Mouse (Mus musculus) left cerebral cortex, adult 18-20 months (tissue): ENCODE measurements around the gene Dcxr. TPM values are rescaled to one million over a fixed set of nuclear protein-coding genes. Genes with fewer than 3 reads are reported as not detected.
"Not testable (repeated sequence)": the region's sequence is repeated elsewhere in the genome, so short reads cannot be mapped to it uniquely, and the experiment has no call there.

Experiments used
- DNase-seq, 2 experiments: peaks; one replicate each; pipeline ENCODE4 v3.0.0; 2021 to 2022; ENCODE audit warnings: low spot score in 2 of 2, mixed read lengths in 1 of 2
- total RNA-seq, 2 experiments: library from RNA; stranded (reverse); gene quantifications; 2 replicates each; pipeline ENCODE4 v1.2.3; 2021

Dcxr gene
- total RNA-seq, 2 experiments from 2014 or later: 8.5 to 11.9 TPM

DNA sequence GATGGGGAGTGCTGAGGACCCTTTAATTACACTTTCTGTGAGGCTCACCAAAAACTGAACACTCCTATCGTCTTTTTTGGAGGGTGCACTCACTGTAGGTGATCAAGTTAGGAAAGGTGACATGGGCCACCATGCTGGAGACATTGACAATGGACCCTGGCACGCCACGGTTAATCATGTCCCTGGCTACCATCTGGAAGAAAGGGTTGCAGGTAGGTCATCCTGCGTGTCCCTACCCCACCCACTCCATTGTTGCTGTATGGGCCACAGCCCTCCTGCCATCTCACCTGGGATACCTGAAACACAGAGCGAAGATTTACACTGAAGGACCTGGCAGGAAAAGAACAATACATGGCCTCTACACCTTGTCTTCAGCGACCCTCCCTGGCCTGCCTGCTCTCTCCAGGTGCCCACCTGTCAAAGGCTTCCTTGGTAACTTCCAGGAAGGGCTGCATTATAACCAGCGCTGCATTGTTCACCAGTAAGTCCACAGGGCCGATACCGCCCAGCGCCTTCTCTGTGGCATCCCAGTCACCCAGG, 3.3 kb upstream of the Dcxr start:
- no peak for DNase-seq

DNA sequence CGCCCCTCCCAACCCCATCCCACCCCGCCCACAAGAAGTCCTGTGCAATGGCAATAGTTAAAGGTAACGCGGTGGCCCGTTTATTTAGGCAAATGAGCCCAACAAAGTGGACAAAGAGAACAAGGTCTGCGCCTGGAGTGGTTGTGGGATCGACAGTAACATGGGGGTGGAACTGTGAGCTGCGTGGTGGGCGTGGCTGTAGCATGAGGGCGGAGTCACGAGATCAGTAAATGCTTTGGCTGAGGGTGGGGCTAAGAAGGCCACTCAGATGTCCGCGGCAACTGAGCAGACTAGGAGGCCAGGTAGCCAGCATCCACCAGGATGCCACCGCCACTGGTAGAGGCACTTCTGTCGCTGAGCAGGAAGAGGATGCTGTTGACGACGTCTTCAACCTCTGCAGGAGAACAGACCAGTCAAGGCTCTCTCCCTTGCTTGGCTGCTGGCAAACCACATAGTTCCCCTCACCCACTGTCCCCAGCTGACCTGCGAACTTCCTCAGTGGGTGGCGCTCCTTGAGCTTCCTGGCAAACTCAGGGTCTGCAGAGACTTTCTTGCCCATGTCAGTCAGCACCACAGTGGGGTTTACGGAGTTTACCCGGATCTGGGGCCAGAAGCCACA, 2.5 kb upstream of the Dcxr start:
- DNase-seq: not testable (repeated sequence)

DNA sequence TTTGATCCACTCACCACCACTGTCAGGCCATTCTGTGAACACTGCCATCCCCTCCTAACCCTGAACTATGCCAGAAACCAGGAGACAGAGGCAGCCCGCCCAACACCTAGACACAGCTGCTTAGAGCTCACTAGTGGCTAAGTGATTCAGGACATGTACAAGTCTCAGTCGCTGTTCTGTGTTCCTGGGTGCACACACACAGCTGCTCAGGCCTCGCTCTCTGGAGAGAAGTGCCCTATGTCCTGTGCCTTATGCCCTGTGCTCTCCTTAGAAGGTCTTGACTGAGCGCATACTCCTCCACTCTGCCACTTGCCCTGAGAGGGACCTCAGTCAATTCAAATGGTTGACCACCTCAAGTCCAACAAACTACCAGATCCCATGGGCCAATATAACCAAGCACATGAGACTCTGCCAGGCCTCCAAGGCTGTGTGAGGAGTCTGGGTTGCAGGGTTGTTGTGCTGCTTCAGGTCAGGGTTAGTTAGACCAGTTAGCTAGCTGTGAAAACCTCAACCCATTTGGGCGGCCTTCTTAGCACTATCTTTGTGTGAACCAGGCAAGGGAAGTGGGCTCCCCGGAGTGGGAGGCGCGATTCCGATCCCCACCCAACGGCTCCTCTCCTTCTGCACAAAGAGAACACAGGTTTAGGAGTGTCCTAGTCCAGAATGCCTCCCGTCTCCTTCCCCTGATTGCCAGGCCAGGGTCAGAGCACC, 1.6 kb upstream of the Dcxr start:
- DNase-seq: no peak

- DNase-seq: no peak
Observed at GRCm38 (mm10) chr11:120727564-120727963, 483 bp upstream of the Dcxr start.

DNA sequence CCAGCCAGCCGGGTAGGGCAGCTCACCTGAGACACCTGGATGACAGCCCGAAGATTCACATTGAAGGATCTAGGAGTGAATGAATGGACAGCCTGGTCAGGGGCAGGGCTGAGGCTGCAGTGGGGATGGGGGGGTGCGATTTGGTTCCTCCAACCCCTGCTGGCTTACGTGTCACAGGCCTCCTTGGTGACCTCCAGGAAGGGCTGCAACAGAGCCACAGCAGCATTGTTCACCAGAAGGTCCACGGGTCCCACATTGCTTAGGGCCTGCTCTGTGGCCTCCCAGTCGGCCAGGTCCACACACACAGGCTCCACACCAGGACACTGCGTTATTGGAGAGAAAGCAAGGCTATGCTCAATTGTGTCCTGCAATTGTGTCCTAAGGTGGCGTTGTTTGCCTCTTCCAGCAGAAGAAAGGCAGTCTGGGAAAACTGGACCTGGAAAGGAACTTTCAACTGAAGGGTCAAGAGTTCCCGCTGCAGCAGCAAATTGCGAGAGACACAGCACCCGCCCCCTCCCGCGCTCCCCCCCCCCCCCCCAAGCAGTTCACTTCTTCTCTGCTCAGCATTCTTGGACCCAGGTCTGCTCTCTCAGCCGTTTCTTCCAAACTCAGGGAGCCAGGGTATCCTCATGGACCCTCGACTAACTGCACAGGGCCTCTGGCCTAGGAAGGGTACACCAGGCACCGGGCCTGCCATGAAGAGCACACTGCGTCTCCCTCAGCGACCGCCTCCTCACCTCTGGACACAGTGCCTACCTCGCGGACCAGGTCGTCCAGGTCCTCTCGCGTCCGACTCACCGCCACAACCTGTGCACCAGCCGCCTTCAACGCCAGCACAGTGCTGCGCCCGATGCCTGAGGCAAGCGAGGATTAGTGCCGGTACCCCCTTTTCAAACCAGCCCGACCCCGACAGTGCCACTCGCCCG, 575 bp downstream of the Dcxr start:
- no peak for DNase-seq

- no peak for DNase-seq
Observed at GRCm38 (mm10) chr11:120723509-120723908, 3.6 kb downstream of the Dcxr start.

DNA sequence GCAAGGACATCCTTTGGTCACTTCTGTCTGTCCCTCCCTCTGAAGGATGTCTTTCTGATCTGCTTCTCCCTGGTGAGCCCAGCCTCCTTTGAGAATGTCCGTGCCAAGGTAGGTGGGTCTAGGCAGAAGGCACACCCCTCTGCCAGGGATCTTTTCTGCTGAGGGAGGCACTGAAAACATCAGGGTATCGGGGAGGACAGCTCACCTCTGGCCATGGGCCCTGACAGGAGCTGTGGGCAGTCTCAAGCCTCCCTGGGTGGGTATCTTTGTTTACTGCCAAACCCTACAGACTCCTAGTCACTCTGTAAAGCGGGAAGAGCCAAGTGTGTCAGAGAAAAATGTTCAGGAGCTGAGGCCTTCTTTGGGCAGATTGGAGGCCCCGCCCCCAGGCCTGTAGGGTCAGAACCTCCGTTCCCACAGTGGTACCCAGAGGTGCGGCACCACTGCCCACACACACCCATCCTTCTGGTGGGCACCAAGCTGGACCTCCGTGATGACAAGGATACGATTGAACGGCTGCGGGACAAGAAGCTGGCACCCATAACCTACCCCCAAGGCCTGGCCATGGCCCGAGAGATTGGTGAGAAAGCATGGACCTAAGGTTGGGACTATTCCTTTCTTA, 4.2 kb downstream of the Dcxr start:
- DNase-seq: no peak

DNA sequence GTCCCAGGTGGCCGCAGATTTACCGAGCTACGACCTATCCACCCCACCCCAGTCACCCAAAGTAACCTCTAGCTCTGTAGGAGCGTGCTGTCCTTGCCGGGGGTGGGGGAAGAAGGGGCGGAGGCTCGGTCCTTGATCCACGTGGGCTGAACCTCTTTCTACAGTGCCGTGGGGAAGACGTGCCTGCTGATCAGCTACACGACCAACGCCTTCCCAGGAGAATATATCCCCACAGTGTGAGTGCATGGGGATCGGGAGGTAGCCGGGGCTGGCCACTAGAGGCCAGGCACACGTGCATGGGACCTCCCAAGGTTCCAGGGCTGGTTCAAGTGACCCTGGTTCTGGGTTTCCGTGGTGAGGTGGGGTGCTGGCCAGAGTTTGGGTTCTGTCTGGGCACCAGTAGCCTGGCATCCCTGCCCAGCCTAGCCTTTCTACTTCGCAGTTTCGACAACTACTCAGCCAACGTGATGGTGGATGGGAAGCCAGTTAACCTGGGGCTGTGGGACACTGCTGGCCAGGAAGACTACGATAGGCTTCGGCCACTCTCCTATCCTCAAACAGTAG, 4.9 kb downstream of the Dcxr start:
- DNase-seq: no peak

DNA sequence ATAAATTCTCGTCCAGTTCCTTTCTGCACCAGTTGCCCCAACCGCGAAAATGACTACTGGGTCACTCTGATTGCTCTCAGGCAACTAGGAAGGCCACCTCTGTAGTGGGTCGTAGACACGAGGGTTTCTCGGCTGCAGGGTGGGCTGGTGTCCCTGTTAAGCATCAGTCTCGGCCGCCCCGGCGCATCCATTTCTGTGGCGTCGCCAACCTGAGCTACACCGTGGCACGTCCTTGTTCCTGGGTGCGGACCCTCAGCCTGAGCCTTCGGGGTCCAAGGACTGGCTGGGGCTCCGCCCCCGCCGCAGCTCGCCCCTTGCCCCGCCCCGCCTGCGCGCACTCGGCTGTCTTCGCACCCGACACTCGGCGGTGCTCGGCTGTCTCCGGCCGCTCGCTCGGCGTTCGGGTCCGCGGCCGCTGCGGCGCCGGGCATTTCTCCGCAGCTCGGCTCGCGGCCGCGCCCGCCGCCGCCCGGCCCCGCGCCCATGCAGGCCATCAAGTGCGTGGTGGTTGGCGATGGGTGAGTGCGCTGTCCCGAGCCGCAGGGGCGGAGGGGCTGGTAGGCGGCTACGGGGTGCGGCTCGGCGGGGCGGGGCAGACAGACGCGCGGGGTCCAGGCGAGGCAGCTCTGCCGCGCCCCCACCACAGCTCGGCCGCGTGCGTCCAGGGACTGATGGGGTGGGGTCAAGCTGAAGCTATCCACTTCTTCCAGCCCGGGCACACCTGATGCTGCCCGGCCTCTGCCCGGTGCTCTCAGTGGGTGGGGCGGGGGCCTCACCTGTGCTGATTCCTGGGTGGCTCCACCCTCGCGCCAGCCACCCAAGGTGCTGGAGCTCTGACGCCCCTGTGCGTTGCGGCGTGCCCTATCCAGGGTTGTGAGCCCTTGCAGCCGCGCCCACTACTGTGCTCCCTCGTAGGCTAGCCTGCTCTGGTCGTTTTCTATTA, 5.7 kb downstream of the Dcxr start, which contains the start of gene Rac3:
TSS of gene Rac3 (plus strand) at position 347 of the 943 bp plus-strand sequence.
- peak; percentile 55 to 64 for DNase-seq

- peak; percentile 91 to 96 for DNase-seq
Observed at GRCm38 (mm10) chr11:120720450-120720849, 6.6 kb downstream of the Dcxr start.

DNA sequence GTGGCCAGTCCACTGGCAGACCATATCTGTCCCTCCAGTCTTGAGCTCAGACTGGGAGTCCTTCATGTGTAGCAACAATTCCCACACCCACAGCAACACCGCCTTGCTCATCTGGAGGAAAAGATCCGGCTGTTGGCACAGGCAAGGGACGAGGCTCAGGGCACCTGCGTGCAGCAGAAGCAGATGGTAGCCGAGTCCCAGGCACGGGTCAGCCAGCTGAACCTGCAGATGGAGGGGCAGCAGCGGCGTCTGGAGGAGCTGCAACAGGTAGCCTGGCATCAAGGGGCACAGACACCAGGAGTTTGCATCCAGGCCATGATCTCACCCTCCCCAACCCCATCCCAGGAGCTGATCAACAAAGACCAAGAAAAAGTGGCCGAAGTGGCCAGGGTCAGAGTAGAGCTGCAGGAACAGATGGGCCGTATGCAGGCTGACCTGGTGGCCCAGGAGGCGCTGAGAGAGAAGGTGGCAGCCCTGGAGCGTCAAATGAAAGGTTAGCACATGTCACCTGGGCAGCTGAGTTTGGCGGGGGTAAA, 7.2 kb downstream of the Dcxr start:
- no peak for DNase-seq

- DNase-seq: no peak
Observed at GRCm38 (mm10) chr11:120719242-120719641, 7.8 kb downstream of the Dcxr start.

DNA sequence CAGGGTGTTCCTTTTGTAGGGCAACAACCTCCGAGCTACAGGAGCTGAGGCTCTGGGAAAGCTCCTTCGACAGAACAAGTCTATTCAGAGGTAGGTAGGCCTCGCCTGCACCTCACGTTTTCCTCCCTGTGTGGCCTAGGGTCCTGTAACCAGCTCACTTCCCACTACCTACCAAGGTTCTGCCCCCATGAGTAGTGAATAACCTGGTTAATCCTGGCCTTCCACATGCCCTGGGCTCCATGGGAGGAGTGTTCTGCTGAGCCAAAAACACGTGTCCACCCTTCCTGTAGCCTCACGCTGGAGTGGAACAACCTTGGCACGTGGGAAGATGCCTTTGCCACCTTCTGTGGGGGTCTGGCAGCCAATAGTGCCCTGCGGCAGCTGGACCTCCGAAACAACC, 11.9 kb downstream of the Dcxr start:
- DNase-seq: no peak

DNA sequence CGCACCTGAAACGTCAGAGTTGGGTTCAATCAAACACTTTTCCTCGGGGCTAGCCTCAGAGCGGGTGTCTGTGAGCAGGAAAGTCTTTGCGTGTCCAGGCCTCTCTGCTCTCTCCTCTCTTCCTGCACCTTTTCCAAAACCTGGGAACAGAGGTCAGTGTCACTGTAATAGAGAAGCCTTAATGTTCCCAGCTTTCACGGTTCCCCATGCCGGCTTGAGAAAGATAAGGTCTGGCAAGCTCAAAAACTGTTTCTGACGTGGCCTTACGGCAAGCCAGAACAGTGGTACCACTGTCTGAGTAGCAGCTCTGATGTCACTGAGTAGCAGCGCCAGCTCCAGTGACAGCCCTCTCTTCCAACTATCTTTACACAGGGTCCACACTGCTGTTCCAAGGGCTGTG, 12.5 kb downstream of the Dcxr start:
- no peak for DNase-seq

DNA sequence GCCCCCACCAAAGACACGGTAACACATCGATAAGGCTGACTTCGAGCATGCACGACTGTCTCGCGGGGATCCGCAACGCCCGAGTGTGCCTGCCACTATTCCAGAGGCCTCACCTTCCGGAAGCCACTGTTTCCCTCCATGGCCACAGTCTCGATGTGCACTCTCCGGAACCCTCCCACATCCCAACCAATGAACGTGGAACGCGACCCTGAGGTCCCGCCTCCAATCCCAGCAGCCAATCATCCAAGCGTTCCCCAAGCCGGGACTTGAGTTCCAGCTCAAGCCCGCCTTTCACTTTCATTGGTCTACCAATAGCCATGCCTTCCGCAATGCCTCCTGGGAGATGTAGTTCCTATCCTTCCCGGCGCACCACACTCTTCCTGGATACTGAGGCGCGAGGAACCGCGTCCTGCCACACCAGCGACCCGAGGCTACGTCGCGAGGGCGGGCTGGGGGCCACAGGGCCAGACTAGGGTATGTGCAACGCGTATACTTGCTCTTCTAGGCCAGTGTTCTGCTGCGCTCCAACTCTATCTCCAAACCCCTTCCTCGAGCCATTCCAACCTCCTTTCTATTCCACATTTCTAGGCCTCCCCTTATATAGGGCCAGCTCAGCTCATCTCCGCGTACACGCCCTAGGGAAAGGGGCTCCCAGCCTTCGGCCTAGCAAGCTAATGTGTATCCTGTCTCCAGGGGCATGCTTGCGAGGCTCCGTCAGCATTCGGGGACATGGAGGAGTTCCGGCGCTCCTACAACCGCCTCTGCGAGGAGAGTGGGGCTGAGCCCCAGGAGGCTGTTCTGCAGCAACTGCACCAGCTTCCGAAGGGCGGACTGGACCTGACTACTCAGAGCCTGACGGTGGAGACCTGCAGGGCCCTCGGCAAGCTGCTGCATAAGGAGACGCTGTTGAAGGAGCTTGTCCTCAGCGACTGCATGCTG, 13.2 kb downstream of the Dcxr start, which contains the start of the genes Cenpx and Lrrc45:
TSS of gene Cenpx (minus strand) at position 159 of the 939 bp plus-strand sequence.
TSS of gene Lrrc45 (plus strand) at position 346 of the 939 bp plus-strand sequence.
- peak; percentile 95 to 97 for DNase-seq

DNA sequence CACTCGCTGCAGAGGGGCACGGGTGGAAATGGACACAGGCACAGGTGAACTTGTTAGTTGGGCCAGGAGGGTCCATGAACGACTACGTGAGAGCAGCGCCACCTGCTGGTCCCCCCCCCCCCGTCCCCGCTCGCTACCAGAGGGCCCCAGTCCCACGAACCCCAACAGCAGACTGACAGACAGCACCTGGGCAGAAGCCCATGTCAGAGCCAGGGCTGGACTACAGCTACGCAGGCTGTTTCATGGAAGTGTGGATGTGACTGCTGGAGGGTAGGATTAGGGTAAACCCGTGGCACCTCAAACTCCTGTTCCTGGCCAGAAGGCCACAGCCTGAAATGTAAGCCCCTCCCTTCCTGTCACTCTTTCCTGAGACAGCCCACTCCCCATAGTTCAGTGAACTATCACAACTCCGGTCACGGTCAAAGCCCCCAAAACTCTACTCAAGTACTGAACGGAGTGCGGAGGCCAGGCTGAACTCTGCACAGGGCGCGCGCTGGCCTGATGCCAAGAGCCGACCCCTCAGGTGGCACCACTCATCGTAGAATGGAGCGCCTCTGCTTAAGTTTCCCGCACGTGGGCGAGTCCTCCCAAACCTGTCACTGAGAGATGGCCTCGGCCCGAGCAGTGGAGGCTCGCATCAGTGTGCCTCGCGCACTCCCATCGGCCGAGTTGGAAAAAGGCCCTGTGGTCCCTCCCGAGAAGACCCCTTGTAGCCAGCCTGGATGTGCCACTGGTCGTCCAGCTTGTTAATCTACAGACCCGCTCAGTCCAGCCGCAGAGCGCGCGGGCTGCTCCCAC, 14.1 kb downstream of the Dcxr start:
- DNase-seq: peak; percentile 21 to 35

DNA sequence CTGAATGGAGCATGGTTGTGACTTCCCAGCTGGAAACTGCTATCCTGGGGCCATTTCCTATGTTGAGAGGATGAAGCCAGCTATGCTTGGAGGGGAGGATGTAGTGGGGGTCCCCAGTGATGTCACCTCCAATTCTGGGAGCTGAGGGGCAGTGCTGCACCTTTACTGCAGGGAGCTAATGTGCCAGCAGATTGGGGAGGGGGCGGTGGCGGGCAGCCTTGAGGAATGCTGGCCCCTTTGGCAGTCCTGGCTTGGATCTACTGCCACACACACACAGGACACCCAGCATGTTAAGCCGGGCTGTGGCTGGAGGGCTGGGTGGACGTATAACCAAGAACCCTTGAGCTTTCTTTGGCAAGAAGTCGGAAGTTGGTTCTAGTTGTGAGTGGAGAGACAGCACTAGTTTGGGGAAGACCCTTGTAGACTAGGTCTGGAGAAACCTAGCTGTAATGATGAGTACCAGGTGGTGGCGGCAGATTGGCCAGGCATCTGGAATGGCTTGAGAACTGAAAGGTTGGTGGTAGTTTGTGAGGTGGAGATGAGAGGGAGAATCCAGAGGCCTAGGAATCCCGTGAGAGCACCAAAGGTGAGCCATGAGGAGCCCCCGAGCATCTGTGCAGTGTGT, 15.0 kb downstream of the Dcxr start:
- DNase-seq: no peak
